Mouse (Mus musculus): ENCODE measurements around the gene Supt4a.

Supt4a gene

DNA sequence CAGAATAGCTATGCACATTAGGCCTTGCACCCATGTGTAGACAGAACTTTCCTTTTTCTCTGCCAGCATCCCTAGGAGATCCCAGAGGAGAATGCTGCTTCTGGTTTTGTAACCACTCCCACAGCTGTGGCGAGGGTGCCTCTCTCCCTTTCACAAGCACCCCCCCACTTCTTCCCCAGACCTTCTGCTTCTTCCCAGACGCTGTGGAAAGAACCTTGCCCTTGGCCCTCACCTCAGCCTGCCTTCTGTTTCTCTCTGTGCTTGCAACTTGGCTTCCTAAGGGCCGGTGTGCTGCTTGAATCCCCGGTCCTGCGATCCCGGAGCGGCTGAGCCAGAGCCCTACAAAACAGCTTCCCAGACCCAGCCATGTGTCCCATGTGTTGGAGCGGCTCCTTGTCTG lies 13.7 kb downstream of the Supt4a start:
- DNase-seq (ENCODE audit: low read depth, low spot score): no peak

DNA sequence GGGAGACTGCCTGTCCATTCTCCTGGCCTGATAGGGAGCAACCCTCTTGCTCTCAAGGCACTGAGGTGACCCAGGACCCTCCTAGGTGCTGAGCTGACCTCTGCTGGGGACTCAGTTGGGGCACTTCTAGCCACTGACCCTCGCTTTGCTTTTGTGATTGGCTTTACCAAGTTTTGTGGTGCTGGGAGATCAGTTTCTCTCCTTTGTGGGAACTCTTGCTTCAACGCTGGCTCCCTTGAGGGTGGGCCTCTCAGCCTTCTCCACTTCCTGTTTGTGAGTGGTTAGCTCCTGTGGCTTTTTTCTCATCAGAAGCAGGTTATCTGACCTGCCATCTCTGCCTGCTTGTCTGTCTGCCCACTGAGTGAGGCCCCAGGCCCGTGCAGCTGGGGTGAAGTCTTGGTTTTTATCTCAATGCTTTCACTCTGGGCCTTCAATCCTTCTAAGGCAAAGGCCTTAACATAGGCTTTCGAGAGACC lies 14.2 kb downstream of the Supt4a start:
- DNase-seq (ENCODE audit: low read depth, low spot score): no peak

DNA sequence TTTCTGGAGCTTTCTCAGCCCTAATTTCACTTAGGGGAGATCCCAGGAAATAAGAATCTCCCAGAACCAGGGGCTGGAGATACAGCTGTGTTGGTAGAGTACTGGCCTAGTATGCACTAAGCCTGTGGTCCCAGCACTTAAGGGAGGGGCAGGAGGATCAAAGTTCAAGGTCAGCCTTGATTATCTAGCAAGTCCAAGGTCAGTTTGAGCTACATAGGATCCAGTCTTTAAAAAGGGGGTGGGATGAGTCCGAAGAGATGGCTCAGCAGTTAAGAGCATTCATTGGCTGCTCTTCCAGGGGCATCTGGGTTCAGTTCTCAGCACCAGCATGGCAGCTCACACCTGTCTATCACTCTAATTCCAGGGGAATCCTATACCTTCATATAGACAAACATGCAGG lies 15.0 kb downstream of the Supt4a start:
- no peak for DNase-seq (ENCODE audit: low read depth, low spot score)

DNA sequence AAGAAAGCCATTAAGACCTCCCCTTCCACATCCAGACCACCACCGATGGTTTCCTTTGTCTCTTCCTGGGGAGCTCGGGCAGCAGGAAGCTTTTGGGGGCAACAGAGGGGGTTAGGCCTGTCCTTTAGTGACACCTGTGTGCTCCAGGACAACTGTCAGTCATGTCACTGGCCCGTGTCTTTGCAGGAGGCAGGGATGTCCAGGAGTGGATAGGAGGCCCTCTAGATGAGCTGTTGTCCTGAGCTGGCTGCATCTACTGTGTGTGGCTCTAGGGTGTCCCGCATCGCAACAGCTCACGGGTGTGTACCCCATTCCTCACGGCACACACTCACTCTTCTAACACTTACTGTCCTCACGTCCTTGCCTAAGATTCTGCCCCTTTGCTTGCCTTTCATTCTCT lies 15.9 kb downstream of the Supt4a start:
- DNase-seq (ENCODE audit: low read depth, low spot score): no peak

DNA sequence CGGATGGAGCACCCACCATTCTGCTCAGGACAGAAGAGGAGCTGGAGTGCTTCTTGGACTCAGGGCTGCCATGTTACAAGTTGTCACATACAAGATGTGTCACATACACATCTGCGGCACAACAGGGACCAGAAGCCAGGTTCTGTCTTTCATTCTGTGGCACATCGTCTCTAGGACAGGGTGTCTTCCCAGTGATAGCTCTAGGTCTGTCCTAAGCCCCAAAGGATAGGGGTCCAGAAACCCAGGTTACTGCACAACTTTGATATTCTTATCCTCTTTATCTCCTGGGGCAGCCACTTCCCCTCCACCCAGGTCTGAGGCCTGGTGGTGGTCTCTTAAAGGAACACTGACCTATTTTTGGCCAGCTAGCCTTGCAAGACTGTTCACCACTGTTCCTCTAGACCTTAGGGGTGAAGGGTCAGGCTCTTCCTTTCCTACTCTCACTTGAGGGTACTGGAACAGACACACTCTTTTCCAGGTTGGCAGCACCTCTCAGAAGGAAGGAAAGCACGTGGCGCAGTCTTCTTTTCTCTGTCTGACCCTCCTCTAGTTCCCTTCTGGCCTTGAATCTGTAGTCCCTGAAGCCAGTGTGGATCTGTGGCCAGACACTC lies 16.6 kb downstream of the Supt4a start:
- no peak for DNase-seq (ENCODE audit: low read depth, low spot score)

DNA sequence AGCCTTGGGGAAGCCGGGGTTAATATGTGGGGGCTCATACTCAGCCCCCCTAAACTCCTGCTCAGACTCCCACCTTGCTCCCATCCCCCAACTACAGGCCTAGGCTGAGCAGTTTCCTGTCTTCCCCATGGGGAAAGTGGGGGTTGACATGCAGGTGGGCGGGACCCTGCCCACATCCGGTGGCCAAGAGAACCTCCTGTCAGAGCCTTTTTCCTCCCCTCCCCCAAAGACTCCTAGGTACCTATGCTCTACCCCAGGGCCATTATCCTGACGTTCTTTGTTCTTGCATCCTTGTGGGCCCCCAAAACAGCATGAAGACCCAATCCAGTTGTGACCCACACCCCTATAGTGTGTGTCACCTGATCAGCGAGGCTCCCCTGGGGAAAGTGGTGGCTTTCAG lies 17.3 kb downstream of the Supt4a start:
- DNase-seq (ENCODE audit: low read depth, low spot score): no peak

DNA sequence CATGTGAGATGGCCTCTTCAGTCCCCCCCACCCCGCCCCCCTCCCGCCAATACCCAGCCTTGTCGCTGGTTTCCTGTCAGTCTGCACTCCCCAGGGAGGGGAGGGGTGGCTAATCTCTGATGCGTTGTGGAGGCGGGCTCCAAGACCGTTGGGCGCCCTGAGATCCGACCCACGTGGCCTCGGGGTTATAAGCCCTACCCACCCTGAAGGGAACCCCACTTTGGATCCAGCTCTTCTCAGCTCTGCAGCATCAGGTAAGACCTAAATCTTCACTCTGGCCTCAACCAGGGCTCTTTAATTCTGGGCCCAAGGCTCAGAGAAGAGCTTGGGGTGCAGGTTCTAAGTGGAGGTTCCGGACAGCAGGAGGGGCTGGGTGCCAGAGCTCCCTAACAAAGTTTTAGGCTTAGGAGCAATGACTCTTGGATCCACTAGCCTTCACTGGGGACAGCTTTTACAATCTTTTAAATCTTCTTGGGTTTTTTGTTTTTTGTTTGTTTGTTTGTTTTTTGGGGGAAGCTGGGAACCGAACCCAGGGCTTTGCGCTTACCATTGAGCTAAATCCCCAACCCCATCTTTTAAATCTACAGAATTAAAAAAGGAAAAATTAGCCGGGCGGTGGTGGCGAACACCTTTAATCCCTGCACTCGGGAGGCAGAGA lies 18.1 kb downstream of the Supt4a start:
- no peak for DNase-seq (ENCODE audit: low read depth, low spot score)

DNA sequence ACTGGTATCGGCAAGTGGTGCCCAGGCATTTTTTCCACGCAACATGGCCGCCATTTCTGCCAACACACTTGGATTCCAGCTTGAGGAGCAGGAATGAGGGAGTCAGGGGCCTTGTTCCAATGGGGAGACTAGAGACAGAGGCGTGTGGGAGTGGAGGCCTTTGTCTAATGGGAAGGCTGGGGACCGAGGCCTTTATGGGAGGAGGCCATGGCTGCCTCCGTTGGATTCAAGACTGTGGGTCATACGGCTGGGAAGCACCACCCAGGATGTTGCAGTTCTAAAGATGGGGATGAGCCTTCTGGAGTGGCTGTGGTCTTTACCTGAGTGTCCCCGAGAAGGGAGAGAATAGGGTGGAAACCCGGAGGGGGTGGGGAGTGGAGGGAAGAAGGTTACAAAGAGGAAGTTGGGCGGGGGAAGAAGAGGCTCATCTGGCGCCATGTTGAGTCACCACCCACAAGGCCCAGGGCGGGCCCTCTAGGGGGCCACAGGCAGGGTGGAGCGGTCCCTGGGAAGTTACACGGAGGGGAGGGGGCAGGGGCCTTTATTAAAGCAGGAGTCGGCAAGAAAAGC lies 19.0 kb downstream of the Supt4a start:
- no peak for DNase-seq (ENCODE audit: low read depth, low spot score)

DNA sequence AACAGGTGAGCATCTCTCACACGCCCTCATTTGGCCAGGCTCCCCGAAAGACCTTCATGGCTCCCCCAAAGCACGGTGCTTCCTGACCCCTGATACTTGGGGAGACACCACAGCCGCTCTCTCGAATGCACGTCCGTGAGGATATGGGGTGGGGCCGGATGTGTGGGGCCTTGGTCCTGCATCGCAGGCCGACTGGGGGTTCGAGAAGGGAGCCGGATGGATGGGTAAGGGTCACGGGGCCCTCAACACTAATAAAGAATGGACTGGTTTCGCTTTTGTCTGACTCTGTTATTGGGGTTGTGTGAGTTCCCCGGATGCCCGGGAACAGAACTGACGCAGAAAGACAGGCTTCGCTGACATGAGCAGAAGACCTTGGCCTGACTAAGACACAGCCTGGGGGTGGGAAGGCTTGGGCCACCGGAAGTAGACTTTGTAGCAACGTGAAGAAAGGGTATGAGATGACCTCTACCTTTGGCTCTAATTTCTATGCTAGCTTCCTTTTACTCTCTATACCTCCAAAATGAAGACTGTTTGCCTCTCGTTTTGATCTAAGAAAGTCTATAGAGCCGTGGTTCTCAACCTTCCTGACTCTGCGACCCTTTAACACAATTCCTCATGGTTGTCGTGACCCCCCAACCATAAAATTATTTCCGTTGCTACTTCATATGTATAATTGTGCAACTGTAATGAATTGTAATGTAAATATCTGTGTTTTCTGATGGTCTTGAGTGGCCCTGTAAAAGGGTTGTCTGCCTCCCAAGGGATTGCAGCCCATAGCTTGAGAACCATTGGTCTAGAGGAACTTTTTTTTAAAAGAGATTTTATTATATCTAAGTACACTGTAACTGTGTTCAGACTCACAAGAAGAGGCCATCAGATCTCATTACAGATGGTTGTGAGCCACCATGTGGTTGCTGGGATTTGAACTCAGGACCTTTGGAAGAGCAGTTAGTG lies 19.9 kb downstream of the Supt4a start:
- no peak for DNase-seq (ENCODE audit: low read depth, low spot score)

DNA sequence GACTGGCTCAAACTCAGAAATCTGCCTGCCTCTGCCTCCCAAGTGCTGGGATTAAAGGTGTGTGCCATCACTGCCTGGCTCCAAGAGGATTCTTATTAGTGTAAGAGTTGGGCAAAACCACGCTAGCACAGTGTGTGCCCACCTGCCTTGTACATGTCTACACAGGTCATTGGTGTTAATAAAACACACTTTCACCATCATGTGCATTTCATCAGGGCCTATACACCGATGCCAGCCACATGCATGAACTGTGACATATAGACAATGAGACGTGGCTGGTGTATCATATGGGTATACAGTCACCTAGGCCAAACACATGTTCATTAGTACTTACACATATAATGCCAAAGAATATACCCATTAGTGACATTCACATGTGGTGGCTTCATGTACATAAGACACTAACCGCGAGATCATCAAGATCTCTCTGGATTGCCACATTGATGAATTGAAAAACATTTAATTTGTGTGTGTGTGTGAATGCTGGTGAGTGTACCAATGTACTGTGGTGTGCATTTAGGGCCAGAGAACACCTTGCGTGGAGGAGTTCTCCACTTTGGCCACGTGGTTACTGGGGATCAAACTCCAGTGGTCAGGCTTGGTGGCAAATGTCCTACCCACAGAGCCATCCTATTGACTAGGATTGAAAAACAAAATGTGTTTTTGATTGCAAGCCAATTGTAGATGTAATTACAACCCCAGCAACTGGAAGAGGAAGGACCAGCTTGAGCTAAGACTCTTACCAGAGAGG lies 21.0 kb downstream of the Supt4a start:
- DNase-seq (ENCODE audit: low read depth, low spot score): no peak

DNA sequence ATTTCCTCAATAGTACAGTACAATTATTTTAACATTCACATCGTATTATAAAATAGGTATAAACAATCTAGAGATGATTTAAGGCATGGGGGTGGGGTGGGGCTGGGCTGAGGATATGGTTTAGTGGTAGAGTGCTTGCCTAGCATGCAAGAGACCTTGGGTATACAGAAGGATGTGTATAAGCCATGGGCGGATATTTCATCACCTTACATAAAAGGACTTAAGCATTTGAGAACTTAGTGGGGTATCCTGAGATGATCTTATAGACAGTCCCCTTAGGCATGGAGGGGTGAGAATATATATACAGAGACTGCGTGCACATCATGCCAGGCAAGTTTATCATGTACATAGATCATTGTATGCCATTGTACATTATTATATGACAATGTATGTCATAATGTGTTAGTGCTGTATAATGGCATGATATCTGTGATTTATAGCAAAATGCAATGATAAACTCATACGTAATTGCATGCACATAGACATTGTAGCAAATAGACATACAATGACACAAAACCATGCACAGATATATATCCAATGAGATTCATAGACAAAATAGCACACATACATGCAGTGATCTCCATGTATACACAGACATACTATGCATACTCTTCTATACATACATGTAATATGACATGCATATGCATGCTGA lies 21.7 kb downstream of the Supt4a start:
- DNase-seq (ENCODE audit: low read depth, low spot score): no peak

DNA sequence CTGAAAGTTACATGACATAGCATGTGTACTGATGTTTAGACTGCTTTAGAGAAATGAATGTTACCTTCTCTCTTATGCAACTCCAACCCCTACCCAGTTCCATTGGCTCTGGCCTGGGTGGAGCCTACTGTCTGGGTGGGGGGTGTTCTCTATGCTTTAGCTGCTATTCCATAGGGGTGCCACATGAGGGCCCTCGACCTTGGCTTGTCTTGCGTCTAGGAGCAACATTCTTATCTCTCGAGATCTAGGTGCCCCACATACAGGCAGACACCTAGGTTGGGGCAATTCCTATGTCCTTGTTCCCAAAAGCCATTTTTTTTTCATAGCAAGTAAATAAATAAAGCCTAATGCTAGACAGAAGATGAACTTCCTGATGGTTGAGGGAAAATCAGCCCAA lies 22.3 kb downstream of the Supt4a start:
- DNase-seq (ENCODE audit: low read depth, low spot score): no peak

DNA sequence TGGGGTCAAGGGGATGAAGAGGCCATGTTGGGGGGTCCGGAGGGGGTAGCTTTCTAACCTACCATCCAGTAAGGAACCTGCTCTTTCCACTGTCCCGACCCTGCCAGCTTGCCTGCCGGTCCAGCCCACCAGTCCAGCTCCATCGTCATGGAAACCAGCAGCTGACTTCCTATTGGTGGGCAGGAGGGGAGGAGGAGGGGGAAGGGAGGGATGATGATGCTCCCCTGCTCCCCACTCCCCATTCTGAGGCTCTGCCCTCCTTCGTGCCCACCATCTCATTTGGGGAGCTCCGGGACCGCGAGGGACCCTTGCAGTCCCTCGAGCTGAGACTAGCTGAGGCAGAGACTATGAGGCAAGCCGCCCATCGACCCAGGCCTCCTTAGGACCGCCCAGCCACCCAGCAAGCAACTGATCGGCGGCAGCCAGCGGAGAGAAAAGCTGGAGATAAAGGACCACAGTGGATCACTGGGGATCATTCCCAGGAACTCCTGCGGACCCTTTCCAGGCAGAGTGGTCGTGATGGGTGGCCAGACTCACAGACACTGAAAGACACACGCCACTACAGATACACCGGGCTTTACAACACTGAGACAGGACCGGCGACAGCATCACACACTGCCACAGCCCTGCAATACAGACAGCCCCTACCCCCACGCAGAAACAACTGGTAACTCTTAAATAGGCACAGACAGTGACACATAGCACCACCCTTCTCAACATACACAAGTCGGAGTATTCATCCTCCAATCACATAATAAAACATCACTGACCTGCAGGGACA lies 23.1 kb downstream of the Supt4a start, which contains the start of gene Tspoap1:
Gene Tspoap1, plus strand, starts transcription at position 241 of the 781 bp plus-strand sequence.
- DNase-seq (ENCODE audit: low read depth, low spot score): no peak

DNA sequence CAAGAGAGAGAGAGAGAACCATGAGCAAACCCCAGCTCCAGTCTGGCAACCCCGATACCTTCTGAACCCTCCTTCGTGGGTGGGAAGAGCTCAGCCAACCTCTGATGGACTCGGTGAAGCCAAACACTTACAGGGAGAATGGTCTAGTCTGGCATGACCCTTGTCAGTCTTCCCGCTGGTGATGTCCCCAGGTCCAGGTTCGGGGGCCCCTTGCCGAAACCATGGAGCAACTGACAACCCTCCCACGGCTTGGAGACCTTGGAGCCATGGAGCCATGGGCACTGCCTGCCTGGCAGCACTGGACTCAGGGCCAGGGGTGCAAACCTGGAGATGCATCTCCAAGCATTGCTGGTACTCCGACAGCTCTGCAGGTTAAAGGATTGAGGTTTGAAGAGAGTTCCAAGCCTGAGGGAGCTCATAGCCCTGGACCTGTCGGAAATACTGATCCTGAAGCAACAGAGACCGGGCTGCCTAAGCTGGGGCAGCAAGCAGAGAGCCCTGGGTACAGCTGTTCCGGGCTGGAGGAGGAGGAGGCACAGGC lies 23.9 kb downstream of the Supt4a start:
- DNase-seq (ENCODE audit: low read depth, low spot score): no peak

DNA sequence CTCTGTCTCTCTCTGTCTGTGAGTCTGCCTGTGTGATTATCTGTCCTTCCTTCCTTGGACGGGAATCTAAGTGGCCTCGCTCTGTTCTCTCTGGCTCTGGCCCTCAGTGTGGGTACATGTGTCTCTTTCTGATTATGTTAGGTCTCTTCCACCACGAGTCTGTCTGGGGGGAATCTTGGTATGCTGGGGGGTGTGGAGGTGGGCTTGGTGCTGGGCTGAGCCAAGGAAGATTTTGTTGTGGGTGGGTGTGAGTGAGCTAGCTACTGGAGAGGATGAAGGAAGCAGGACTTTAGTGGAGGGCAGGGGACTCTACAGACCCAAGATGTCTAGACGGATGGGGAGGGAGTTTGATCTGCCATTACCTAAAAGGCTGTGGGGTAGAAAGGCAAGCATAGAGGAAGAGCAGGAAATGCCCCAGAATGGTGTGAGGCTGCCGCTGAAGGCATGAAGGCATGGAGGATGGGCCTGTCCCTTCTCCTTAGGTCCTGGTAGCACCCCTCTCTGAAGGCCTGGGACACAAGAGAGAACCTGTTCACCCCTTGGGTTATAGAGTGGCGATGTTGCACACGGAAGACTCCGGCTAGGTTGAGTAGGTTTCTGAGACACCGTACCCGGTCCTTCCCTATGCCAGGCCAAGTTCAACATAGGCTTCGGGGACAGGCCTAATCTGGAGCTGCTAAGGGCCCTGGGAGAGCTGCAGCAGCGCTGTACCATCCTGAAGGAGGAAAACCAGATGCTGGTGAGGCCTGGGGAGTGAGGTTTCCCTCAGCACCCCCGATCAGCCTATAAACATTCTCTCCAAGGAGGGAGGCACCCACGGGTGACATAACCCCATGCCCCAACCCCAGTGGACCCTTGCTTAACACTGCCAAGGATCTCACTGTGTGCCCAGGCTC lies 24.7 kb downstream of the Supt4a start:
- DNase-seq (ENCODE audit: low read depth, low spot score): no peak

DNA sequence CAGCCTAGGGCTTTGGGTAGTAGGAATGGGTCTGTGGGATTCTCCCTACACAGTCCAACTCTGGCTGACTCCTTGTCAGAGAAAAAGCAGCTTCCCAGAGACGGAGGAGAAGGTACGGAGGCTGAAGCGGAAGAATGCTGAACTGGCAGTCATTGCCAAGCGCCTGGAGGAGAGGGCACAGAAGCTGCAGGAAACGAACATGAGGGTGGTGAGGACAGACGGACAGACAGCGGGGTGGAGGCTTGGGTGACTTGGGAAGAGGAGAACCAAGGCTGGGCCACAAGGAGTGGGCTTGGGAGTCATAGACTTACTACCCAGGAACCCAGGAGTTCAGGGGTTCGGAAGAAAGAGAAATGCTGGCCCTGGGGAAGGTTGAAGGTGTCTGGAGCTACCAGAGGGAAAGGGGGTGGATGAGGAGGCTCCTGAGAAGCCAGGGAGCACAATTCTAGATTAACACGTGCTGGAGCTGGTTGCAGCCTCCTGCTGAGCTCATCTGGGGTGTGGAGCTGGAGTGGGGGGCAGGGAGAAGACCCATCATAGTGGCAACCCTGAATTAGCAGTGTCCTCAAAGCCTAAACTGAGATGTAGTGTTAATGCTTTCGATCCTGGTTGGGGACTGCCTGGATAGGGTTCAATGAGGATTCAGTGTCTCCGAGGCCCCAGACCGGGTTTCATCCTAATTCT lies 25.5 kb downstream of the Supt4a start:
- no peak for DNase-seq (ENCODE audit: low read depth, low spot score)

DNA sequence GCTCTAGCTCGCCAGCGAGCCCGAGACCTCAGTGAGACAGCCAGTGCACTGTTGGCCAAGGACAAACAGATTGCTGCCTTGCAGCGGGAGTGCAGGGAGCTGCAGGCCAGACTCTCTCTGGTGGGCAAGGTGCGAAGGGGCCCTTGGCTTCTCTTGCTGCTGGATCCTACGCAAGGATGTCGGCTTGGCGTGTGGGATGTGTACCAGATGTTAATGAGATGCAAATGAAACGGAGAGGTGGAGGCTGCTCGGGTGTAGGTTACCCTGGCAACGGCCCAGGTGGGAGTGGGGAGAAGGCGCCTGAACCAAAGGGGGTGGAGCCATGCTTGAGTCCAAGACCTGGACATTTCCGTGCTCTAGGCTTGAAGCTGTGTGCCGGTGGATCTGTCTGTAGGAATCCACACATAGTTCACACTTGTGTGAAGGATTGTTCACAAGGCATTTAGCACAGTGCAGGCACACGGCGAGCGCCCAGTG lies 26.2 kb downstream of the Supt4a start:
- no peak for DNase-seq (ENCODE audit: low read depth, low spot score)

Measured in retina, postnatal 7 days (tissue).